Mouse (Mus musculus) cerebellum, adult 9-10 months (tissue): ENCODE data around the gene Ldhc.
"Not testable (repeated sequence)": the region's sequence is repeated elsewhere in the genome, so short reads cannot be mapped to it uniquely, and the experiment has no call there.

Source experiments
- DNase-seq: peaks from one replicate; pipeline ENCODE4 v3.0.0; 2022

Ldhc gene

GRCm38 (mm10) chr7:46843576-46843975 is 17.4 kb upstream of the Ldhc start:
- DNase-seq, result peak; percentile 51

DNA sequence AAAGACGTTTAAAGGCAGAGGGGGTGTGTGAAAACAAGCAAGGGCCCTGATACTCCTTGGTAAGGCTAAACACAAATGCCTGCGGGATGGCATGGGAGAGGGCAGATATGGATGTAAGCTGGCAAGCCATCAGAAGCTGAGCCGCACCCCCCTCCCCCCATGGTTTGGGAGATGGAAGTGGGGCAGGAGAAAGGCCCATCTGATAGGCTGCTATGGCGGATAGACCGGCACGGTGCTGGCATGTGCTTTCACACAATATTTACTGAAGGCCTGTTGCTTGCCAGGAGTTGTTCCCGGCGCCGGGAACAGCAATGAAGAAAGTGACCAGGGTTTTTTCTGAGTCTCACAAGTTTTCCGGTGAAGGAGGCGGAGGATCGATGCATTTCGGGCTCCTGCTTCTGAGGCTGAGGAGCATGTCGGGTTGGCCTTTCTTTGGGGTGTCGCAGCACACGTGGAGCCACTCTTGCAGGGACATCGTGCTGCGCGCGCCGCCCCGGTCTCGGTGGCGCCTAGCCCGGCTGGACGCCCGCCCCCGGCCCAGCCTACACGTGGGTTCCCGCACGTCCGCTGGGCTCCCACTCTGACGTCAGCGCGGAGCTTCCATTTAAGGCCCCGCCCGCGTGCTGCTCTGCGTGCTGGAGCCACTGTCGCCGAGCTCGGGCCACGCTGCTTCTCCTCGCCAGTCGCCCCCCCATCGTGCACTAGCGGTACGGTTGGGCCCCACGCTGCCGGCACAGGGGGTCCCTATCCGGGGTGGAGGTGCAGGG is 15.6 kb upstream of the Ldhc start:
- DNase-seq, result peak; percentile 85

- DNase-seq, result no peak
Measured at GRCm38 (mm10) chr7:46845978-46846485, 15.0 kb upstream of the Ldhc start.

DNA sequence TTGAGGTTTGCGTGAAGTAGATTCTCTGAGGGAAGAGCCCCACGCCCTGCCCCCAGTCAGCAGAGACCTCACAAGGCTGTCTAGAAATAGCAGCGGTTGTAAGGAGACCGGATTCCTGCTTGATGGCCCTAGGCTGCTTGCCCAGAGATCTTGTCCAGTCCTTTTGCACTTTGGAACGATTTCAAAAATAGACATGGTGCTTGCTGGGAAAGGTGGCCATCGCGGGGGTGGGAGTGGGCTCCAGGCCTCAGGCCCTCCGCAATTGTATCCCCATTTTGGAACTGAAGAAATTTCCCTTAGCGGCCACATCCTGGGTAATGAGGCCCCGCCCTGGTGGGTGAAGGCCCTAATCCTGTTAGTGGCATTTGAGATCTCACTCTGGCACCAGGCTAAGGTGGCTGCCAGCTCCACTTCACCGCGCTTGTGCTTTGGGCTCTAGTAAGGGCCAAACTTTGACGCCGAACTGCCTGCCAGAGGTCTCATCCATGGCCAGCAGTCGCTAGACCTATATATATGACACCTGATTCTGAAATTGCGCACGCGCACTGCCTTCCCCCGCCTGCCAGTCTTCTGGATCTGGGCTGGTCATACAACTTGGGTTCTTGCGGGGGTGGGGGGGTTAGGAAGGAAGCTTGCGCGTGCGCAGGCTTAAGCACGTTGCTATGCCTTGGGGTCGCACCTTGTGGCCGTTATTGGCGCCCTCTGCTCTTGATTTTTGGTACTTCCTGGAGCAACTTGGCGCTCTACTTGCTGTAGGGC is 14.3 kb upstream of the Ldhc start:
- peak; percentile 66 for DNase-seq

DNA sequence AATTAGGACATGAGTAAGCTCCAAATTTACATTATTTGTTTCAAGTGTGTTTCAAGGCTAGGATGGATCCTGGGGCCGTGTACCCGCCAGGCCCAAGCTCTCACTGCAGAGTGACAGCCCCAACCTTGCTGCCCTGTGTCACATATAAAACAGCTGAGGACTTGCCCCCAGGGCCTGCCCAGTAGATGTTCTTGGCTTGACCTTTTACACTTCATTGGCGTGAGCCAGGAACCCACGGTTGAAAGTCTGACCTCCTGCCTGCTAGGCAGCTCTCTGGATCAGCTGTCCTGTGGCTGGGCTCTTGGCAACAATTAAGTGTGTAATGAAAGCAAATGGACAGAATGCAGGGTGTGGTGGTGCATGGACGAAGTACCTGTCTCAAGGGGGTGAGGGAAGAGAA is 11.7 kb upstream of the Ldhc start:
- no peak for DNase-seq

GRCm38 (mm10) chr7:46851026-46851425 is 10.0 kb upstream of the Ldhc start:
- DNase-seq, result no peak

DNA sequence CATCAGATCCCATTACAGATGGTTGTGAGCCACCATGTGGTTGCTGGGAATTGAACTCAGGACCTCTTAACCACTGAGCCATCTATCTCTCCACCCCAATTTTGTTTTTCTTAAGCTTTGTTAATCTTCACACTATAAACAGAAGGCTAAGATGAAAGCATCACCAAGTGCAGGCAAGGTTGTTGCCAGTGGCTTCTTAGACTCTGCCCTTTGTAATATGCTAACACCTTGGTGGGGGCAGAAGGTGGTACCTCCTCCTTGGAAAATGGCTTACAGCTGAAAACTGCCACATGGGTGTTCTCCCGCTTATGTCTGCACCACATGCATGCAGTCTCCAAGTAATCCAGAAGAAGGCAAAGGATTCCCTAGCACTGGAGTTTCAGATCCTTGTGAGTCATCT is 8.3 kb upstream of the Ldhc start:
- DNase-seq, result no peak

GRCm38 (mm10) chr7:46853365-46853764 is 7.6 kb upstream of the Ldhc start:
- DNase-seq, result no peak

- DNase-seq, result no peak
Measured at GRCm38 (mm10) chr7:46855866-46856560, 5.0 kb upstream of the Ldhc start.

DNA sequence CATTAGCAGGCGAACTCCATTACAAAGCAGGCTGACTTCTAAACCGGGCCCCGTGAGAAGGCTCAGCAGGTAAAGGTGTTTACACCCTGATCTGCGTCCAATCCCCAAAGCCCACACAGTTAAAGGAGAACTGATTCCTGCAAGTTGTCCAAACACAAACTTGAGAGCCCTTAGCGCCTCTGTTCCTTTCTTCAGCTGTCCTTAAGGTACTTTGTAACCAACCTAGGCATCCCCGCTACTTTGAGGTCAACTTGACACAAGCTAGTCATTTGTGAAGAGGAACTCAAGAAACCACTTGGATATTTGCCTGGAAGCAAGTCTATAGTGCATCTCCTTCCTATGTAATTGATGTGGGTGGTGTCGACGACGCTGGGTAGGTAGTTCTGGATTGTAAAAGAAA is 3.6 kb upstream of the Ldhc start:
- DNase-seq, result no peak

DNA sequence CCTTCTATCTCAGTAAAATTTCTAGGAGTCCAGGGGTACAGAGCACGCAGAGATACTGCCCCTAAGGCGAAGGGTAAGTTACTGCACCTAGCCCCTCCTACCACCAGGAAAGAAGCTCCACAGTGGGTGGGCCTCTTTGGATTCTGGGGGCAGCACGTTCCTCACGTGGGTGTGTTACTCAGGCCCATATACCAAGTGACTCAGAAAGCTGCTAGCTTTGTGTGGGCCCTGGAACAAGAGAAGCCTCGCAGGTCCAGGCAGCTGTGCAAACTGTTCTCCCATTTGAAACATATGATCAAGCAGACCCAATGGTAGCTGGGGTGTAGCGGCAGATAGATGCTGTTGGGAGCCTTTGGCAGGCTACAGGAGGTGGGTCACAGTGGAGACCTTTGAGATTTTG is 2.0 kb upstream of the Ldhc start:
- no peak for DNase-seq

- DNase-seq, result no peak
Measured at GRCm38 (mm10) chr7:46871988-46872387, 11.0 kb downstream of the Ldhc start.

DNA sequence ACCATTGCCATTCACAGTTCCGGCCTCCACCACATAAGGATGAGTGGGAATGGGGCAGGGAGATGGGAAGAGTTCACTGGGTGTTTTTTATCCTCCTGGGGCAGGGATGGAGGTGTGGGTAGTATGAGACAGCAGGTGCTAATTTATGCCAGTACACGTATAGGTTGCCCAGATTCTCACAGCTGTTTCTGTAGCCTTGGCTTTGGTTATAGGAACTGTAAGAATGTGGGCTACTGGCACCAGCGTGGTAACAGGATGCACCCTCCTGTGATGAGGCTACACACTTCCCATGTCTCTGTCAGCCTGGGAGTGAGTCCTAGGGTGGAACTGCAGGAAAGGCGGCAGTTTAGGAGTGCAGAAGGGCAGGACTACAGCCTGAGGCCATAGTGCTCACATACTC is 15.8 kb downstream of the Ldhc start:
- DNase-seq, result no peak

DNA sequence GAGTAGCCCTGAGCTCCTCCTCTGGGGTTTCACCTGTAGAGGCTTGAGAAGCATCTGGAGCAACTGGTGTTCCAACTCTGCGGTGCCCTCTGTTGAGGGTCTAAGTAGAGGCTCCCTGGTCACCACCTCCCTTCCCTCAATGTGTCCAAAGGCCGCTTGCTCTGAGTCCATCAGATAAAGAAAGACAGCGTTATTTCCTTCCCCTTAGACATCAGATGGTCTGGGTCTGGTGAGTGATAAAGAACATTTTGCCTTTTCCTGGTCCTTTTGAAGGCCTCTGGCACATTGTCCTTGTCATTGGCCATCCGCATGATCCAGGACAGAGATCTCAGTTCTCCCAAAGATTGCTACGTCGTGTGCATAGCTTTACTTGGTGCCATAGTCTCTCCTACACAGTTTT is 16.3 kb downstream of the Ldhc start:
- DNase-seq, result no peak

GRCm38 (mm10) chr7:46879851-46880250 is 18.8 kb downstream of the Ldhc start:
- no peak for DNase-seq

DNA sequence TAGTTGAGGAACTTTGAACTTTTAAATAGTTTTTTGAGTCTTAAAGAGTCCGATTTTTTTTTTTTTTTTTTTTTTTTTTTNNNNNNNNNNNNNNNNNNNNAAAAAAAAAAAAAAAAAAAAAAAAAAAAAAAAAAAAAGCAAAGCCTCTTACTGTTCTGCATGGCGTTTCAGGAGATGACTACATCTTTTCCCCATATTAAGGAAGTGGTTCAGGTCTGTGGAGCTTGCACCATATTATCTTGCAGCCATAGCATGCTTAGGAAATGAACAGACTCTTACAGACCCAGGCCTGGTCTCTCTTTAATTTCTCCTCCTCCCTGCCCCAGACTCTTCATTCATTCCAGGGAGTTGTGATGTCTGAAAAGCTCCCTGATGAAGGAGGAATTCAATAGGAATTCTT is 20.0 kb downstream of the Ldhc start:
- no peak for DNase-seq

GRCm38 (mm10) chr7:46881941-46882340 is 20.9 kb downstream of the Ldhc start:
- not testable (repeated sequence) for DNase-seq

DNA sequence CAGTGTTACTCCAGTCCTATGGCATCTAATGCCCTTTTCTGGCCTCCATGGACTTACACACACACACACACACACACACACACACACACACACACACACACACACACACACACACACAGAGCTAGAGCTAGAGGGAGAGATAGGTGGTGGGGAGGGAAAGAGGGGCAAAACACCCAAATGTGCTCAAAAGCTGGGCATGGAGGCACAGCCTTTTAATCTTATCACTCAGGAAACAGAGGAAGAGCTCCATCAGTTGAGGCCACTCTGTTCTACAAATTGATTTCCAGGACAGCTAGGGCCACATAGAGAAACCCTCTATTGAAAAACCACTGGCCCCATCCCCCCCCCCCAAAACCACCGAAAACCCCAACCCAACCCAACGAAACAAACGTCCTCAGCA is 22.3 kb downstream of the Ldhc start:
- no peak for DNase-seq

GRCm38 (mm10) chr7:46895511-46895910 is 34.5 kb downstream of the Ldhc start:
- DNase-seq, result no peak

DNA sequence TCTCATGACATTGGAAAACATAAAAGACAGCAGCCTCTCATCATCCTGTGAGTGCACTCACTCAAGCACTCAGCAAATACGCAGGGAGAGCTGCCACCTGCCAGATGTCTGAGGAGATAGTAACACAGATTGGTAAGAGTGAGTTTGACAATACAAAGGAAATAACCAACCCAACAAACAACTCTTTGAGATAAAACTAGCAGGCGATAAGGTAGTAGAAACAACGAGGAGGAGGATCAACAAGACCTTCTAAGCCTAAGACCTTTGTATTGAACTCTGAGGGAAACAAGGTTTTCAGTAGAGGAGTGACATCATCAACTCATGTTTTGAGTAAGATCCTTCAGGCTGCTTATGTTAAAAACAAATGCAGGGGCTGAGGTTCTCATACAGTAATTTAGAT is 38.3 kb downstream of the Ldhc start:
- DNase-seq, result no peak

- DNase-seq, result no peak
Measured at GRCm38 (mm10) chr7:46911250-46911649, 50.2 kb downstream of the Ldhc start.

GRCm38 (mm10) chr7:46916376-46916775 is 55.4 kb downstream of the Ldhc start:
- DNase-seq, result no peak

- peak; percentile 18 for DNase-seq
Measured at GRCm38 (mm10) chr7:46918678-46919371, 57.8 kb downstream of the Ldhc start.
